Mouse (Mus musculus) fibroblast of lung, adult 2 months (primary cell): ENCODE data around the gene Rbm14.

Experiments used
- DNase-seq: peaks from one replicate; pipeline ENCODE4 v3.0.0-alpha.2; 2011; ENCODE audit warnings: low read depth

Rbm14 gene

GRCm38 (mm10) chr19:4811063-4811908, at the start of gene Rbm14, which contains the start of gene Gm21992:
Gene Rbm14, minus strand, starts transcription at chr19:4811634.
Gene Gm21992, minus strand, starts transcription at chr19:4811612.
- DNase-seq: peak; percentile 94

- no peak for DNase-seq
These were observed 47.6 kb upstream of the Rbm14 start for GRCm38 (mm10) chr19:4859081-4859480.

GRCm38 (mm10) chr19:4855951-4856350, 44.5 kb upstream of the Rbm14 start:
- no peak for DNase-seq

DNA sequence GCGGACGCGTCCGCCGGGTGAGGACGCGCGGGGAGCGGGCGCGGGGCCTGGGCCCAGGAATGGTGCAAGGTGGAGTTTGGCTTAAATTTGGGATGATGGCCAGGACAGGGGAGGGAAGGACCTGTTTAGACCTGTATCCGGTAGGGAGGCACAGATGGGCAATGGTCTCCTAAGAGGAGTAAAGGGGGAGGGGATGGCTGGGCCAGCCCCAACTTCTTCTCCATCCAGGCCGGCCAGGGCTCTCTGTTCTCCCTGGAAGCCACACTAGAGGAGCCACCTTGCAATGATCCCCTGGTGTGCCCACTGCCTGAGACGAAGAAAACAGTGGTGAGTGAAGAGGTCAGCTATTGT, 44.0 kb upstream of the Rbm14 start:
- DNase-seq: no peak

- DNase-seq: peak; percentile 76
These were observed 43.4 kb upstream of the Rbm14 start, which contains the start of gene Ctsf for GRCm38 (mm10) chr19:4854552-4855469. Gene Ctsf, plus strand, starts transcription at chr19:4855130.

DNA sequence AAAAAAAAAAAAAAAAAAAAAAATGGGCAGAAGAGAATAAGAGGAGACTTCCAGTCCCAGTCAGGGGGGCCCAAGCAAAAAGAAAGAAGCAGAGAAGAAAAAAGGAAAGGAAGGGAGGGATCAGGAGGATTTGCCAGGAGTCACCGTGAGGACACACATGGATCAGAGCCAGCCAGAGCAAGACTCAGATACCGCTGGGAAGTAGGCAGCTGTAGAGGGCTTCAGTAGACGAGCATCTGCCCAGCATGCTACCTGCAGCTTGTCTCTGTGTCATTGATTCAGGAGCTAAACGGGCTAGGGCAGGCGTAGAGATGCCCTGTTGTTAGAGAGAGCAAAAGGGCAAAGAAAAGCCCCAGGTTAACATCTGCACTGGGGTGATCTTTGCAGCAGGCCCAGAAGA, 38.8 kb upstream of the Rbm14 start:
- DNase-seq: no peak

DNA sequence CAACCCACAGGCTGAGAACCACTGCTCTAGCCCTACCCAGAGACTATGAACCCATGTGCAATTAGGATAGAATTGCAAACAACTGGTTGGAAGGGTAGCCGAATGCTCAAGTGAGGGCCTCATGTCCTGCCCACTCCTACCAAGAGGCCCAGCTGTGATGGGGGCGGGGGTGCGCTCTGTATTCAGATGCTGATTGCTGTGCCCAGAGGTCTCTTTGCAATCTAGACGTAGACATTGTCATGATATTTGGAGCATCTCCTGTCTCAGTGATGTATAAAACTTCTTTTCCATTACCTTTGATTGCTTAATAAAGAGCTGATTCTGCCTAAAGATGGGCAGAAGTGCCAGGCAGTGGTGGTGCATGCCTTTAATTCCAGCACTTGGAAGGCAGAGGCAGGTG, 38.4 kb upstream of the Rbm14 start:
- DNase-seq: no peak

DNA sequence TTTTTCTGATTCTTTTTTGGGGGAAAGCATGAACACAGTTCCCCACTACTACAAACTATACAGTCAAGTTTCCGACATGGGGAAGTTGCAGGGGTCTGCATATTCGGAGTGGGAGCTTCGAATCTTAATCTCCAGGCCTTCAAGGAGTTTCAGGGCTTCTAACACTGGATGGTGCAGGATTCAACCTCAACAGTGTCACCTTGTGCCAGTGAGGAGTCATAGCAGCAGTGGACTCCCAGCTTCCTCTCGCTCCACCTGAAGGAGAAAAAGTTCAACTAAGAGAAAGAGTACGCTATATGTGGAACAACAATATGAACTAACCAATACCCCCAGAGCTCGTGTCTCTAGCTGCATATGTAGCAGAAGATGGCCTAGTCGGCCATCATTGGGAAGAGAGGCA, 36.1 kb upstream of the Rbm14 start:
- no peak for DNase-seq

DNA sequence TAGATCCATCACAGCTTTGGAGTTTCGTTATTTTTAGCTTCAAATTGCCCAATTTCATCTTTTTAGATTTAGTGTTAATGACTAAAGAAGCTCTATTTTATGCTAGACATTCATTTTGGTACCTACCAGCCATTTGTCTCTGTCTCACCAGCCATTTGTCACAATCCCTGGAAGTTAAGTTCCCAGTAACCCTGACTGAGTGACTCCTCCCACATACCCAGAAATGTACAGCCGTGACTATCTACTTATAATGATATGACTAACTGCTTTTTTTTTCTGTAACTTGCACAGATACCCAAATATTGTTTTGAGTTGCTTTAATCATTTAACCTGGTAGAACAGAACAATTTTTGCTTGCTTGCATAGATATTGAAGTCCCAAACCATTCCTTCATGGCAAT, 34.4 kb upstream of the Rbm14 start:
- no peak for DNase-seq

DNA sequence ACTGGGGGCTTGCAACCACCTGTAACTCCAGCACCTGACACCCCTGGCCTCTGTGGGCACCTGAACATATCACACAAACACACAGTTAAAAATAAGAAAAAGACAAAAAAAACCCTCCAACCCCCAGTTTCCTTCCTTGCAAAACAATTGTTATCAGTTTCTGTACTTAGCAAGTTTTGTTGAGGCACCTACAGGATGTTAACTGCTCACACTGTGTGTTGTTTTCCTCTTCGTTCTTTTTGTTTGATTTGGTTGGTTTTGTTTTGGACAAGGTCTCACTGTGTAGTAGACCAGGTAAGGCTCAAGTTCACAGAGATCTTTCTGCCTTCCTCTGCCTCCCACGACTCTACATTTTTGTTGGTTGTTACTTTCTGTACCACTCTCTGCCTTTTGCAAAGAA, 31.2 kb upstream of the Rbm14 start:
- no peak for DNase-seq

DNA sequence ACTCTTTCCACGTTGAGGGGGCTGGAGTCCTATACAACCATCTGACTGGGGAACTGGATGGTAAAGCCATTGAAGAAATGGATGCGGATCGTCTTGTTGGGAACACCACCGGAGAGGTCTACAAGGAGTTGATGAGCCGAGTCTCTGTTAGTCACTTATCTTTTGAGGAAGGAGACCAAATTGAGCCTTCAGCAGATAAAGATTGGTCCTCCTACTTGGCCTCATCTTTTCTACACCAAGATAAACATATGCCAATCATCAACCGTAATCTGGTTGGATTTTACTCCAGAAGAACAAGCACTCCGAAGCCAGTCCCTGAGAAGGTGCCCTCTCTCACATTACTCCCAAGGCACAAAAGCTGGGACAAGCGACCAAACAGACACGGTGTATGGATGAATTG, 29.4 kb upstream of the Rbm14 start:
- no peak for DNase-seq

DNA sequence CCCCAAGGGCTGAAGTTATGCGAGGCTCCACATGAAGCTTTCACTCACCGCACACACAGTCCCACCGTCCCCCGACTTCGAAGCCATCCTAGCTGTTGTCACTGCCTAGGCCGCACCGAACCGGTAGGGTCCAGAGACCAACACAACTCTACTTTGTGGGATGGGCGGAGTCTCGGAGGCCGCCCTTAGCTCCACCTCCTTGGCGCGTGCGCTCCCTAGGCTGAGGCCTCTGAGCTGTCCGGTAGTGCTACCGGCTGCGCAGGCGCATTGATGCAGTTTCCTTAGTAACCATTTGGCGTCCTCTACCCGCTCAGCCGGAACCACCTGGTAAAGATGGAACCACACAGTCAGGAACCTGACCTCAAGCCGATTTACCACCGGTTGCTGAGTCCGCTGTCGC, 27.7 kb upstream of the Rbm14 start, which contains the start of the genes Ccs and Ccdc87:
TSS of gene Ccs (minus strand) at position 184 of the 400 bp plus-strand sequence.
TSS of gene Ccdc87 (plus strand) at position 218 of the 400 bp plus-strand sequence.
- peak; percentile 97 for DNase-seq

DNA sequence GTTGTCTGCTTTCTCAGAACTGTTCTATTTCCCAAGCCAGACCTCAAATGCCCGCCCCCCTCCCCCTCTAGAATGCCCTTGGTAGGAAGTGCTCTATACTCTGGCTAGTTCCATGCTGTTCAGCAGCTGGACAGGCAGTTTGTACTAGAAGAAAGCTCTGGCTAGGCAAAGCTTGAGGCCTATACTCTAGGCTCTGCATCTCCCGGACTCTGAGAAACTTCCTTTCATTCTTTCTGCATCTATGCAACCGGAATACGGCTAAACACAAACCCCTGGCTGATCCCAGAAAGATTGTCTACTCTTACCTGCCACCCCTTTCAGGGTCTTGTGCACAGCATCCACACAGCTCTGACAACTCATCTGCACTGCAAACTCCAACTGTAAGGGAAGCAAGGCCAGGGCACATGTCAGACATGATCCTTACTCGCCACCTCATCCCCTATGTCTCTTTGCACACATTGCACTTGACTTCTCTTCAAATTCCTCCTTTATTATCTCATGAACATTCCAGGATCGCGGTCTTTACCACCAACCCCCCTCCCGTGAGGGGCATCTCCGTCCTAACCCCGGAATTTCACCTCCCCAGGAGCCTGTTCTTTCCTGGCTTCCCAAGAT, 27.2 kb upstream of the Rbm14 start:
- no peak for DNase-seq

DNA sequence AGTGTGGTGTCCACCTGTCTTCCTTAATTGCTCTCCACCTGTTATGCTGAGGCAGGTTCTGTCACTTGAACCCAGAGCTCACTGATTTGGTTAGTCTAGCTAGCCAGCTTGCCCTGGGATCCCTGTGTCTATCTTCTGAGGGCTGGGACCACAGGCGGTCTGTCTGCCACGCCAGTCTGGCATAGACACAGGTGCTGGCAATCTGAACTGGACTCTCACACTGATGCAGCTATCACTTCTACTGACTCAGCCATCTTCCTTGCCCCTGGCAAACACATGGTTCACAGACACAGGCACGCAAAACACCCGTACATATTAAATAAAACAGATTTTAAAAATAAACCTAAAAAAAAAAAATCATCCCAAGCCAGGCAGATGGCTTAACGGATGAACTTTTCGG, 25.6 kb upstream of the Rbm14 start:
- DNase-seq: no peak

DNA sequence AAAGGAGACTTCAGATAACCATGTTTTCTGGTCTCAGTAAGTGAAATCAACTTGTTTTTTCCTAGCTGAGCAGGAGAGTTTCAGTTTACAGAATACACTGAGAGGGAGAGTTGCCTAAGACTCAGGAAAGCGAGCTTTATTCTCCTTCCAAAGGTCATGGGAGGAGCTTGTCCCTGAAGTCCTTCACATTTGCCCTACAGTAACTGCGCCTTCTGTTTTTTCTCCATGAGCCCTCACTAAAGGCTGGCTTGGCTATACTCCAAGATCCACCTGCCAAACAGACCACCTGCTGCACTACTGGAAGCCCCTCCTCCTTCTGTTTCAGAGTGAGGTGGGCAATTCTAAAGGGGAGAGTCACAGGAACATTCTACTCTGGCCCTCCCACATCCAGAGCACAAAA, 24.7 kb upstream of the Rbm14 start:
- DNase-seq: no peak

GRCm38 (mm10) chr19:4833977-4834376, 22.5 kb upstream of the Rbm14 start:
- no peak for DNase-seq

DNA sequence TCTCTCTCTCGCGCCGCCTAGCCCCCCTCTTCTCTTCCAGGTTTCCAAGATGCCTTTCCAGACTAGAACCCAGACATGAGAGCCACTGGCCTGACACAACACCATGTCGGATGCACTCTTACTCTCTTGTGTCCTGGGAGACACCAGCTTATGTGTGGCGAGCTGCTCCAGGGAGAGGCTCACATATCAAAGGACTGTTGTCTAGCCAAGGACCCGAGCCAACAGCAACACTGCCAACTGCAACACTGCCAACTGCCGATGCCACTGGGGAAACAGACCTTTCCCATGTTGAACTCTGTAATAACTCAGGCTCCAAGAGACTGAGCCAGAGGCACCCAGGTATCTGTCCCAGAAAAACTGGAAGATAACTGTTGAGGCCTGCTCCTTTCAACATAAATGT, 17.7 kb upstream of the Rbm14 start:
- DNase-seq: peak; percentile 44

DNA sequence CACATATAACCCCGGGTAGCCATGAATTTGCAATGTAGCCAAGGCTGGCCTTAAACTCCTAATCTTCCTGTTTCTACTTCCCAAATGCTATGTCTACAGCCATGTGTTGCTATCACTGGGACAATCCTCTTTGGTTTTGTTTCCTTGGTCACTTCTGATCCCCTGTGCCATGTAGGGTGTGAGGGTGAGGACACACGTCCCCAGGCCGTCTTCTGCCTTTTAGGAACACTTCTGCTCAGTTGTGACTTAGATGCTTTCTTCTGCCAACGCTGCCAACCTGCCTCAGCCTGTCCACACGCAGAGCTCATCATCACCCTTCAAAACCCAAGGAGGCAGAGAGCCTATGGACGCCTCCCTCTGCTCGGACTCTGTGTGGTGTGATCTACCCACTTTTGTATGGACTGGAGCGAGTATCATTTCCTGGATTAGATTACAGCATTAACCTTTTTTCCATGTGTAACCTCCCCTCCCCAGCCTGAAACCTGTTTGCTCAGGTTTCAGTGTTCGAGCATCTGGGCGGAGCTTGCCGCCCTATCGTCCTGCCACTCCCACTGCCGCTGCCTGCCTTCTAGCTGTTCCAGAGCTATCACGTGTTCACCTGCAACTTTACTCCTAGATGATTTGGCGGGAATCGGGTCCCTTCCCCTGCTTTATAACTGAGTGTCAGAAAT, 17.1 kb upstream of the Rbm14 start:
- DNase-seq: no peak

DNA sequence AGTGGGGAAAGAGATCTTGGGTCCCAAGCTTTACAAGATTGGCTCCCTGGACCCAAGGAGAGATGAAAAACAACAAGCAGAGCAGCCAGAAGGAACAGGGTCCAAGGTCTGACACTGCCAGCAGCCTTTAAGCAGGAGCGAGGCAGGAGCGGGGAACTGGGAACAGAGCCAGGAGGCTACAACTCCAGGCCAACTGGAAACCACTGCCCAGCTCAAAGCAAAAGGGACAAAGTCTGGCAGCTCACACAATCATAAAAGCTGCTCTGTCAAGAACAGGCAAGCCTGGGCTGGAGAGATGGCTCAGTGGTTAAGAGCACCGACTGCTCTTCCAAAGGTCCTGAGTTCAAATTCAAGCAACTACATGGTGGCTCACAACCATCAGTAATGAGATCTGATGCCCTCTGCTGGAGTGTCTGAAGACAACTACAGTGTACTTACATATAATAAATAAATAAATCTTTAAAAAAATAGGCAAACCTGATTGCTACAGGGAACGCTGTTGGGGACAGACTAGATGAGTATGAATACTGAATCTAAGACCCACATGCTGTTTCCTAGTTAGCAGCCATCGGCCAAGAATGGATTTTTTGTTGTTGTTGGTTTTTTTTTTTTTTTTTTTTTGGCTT, 9.4 kb upstream of the Rbm14 start:
- DNase-seq: peak; percentile 85

DNA sequence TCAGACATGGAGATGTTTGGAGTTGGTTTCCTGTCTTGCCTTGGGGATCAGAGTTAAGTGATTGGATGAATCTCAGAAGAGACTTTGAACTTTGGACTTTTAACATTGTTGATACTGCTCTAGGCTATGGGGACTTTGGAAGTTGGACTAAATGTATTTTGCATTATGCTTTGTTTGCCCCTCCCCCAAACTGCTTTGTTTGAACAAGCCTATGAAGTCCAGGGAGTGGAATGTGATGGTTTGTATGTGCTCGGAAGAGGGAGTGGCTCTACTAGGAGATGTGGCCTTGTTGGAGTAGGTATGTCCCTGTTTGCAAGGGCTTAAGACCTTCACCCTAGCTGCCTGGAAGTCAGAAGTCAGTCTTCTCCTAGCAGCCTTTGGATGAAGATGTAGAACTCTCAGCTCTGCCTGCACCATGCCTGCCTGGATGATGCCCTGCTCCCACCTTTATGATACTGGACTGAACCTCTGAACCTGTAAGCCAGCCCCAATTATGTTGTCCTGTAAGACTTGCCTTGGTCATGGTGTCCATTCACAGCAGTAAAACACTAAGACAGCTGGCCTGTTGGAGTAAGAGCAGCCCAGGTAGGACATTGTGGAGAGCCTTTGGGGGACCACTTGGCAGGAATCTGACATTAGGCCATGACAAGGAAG, 5.9 kb upstream of the Rbm14 start:
- no peak for DNase-seq

DNA sequence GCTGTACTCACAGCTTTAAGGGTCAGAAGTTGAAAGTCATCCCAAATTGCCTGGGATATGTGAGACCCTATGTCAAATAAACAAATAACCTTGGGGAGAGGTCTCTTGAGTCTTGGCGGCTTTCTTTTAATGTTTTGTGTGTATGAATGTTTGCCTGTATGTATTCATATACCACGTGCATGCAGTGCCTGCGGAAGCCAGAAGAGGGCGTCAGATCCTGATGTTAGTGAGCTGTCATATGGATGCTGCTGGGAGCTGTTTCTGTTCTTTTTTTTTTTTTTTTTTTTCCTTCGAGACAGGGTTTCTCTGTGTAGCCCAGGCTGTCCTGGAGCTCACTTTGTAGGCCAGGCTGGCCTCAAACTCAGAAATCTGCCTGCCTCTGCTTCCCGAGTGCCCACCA, 1.6 kb upstream of the Rbm14 start:
- DNase-seq: no peak
